ENCODE assay signal across 26 mouse cellular contexts in genomic region chrX:134588261-134588660, GRCm38 (mm10). TPM values are rescaled to one million over a fixed set of nuclear protein-coding genes. Genes with fewer than 3 reads are reported as not detected.
DNase-seq lines count a peak whose midpoint lies in the region; ATAC-seq and TF ChIP-seq lines count a peak whose summit lies in the region.
"Had no signal": no experiment of that assay in that cellular context is flagged by ENCODE, and none has a peak within 500 bp of the region (broad histone marks: within the 10 kb centered on the region; RNA-seq: fewer than 3 reads in every experiment).

No protein-coding gene starts in this region.

- peak; percentile 74 for DNase-seq in 3T3-L1 (ENCODE audit: low read depth, low spot score)
- DNase-seq in CH12.LX (ENCODE audit: extremely low read depth), result no peak
- no peak for DNase-seq in ES-E14 (ENCODE audit: low read depth, low spot score)
- peak; percentile 57 for DNase-seq in NIH3T3 (ENCODE audit: low read depth)
- no peak for DNase-seq in right cerebral cortex, postnatal 25 days
- no peak for DNase-seq in layer of hippocampus, adult 9-11 months
- no peak for DNase-seq in adrenal gland, postnatal 10 days
- DNase-seq: adrenal gland, adult 8-10 months; adrenal gland, postnatal 36 days; cerebellum, adult 2 months; cerebellum, postnatal 10 days; cerebellum, postnatal 36 days; embryo, embryonic 11 days; gastrocnemius, postnatal 10 days; gastrocnemius, postnatal 36 days had no signal

- no peak for ATAC-seq in megakaryocyte progenitor cell, adult 5-6 weeks (replicated peaks; ENCODE audit: poor library complexity)
- ATAC-seq: forebrain, embryonic 15.5 days; intestine, postnatal 0 days; Patski had no signal

- H3K9me3 ChIP-seq in CH12.LX (replicated peaks; ENCODE audit: low read length), result no peaks in the 10 kb centered on the region
- no peaks in the 10 kb centered on the region for H3K9me3 ChIP-seq in ES-E14 (ENCODE audit: control insufficient read depth, insufficient read depth, low read depth, low read length)
- H3K9me3 ChIP-seq: embryonic facial prominence, embryonic 10.5 days; embryonic facial prominence, embryonic 13.5 days; forebrain, embryonic 12.5 days; forebrain, embryonic 15.5 days; hindbrain, embryonic 12.5 days; hindbrain, embryonic 15.5 days had no signal

- TF ChIP-seq RAD21 in CH12.LX (IDR thresholded peaks at IDR 0.05; ENCODE audit: low read depth, low read length), result no peak

- H3K36me3 ChIP-seq in CH12.LX (replicated peaks in 1 of 2; ENCODE audit: control insufficient read depth in 1 of 2, insufficient read depth in 1 of 2, low read length in 1 of 2), result peaks cover 13 to 16% of the 10 kb centered on the region in 2 experiments
- H3K36me3 ChIP-seq in ES-E14 (ENCODE audit: control insufficient read depth, insufficient read depth, low read length, poor library complexity, severe bottlenecking), result peaks cover 12% of the 10 kb centered on the region

- H3K27ac ChIP-seq in CH12.LX (ENCODE audit: insufficient read depth, low read depth), result no peak overlapping the region
- no peak overlapping the region; the same call in 1 of the 2 replicates for H3K27ac ChIP-seq in ES-E14 (ENCODE audit: insufficient read depth, low read depth, low read length, poor library complexity, severe bottlenecking)
- H3K27ac ChIP-seq: embryonic facial prominence, embryonic 10.5 days; embryonic facial prominence, embryonic 13.5 days; forebrain, embryonic 12.5 days; forebrain, embryonic 15.5 days; hindbrain, embryonic 12.5 days; hindbrain, embryonic 15.5 days had no signal

- peak overlapping the region; percentile 29; the same call in 1 of the 2 replicates for H3K4me2 ChIP-seq in CH12.LX (ENCODE audit: insufficient read depth, low read depth, poor library complexity, severe bottlenecking)
- H3K4me2 ChIP-seq: forebrain, embryonic 12.5 days; forebrain, embryonic 15.5 days; heart, embryonic 11.5 days; hindbrain, embryonic 12.5 days; hindbrain, embryonic 15.5 days had no signal

- peaks cover 18% of the 10 kb centered on the region for H3K79me2 ChIP-seq in CH12.LX (replicated peaks; ENCODE audit: control insufficient read depth, extremely low read depth, insufficient read depth, poor library complexity, severe bottlenecking)

- in situ Hi-C loops in CH12.LX (cut with MboI; ENCODE audit: low pct_ligation_motif_present, low pct_unique_long_range_greater_than_20kb, low sequenced_read_pairs) (no loop called here), ES-E14 (cut with MboI; ENCODE audit: low sequenced_read_pairs in 2 of 2, unreplicated experiment in 2 of 2) (no loop called here)

- H3K4me1 ChIP-seq in CH12.LX (ENCODE audit: control insufficient read depth in 1 of 2, insufficient read depth in 2 of 2) (peaks cover 0 to 7% of the 10 kb centered on the region in 2 experiments; a peak in 1 of 4 replicates), ES-E14 (ENCODE audit: control insufficient read depth in 2 of 2, insufficient read depth in 2 of 2, low read length in 2 of 2, poor library complexity in 1 of 2) (no peaks in the 10 kb centered on the region)

- TF ChIP-seq POLR2A in CH12.LX (IDR thresholded peaks at IDR 0.05; ENCODE audit: low read depth, low read length), result no peak

- H3K9ac ChIP-seq in CH12.LX (ENCODE audit: insufficient read depth, low read depth) (peak overlapping the region; percentile 90; the same call in 1 of the 2 replicates), ES-E14 (ENCODE audit: insufficient read depth, low read depth, low read length, poor library complexity, severe bottlenecking) (peak overlapping the region; percentile 50; the same call in 1 of the 2 replicates)
- H3K9ac ChIP-seq: embryonic facial prominence, embryonic 13.5 days; forebrain, embryonic 12.5 days; forebrain, embryonic 15.5 days; hindbrain, embryonic 12.5 days; hindbrain, embryonic 15.5 days had no signal

- dilution Hi-C loops in CH12.LX (cut with MboI; ENCODE audit: extremely low pct_ligation_motif_present, extremely low pct_unique_long_range_greater_than_20kb, low sequenced_read_pairs), result no loop called here

- no peak for TF ChIP-seq EP300 in CH12.LX (IDR thresholded peaks at IDR 0.05; ENCODE audit: low read length)

- no peaks in the 10 kb centered on the region for H3K27me3 ChIP-seq in CH12.LX (replicated peaks)
- H3K27me3 ChIP-seq: forebrain, embryonic 12.5 days; forebrain, embryonic 15.5 days; hindbrain, embryonic 12.5 days; hindbrain, embryonic 15.5 days had no signal

- H3K4me3 ChIP-seq in CH12.LX (replicated peaks in 1 of 3; ENCODE audit: low read depth in 2 of 3, low read length in 2 of 3, poor library complexity in 1 of 3), result no peak overlapping the region
- H3K4me3 ChIP-seq in ES-E14 (ENCODE audit: insufficient read depth in 1 of 2, low read depth in 1 of 2, low read length in 2 of 2, poor library complexity in 1 of 2, severe bottlenecking in 1 of 2), result peak overlapping the region in 1 of 2 experiments; percentile 25; a peak in 1 of 4 replicates
- H3K4me3 ChIP-seq: embryonic facial prominence, embryonic 10.5 days; embryonic facial prominence, embryonic 13.5 days; erythroblast, embryonic 14.5 days; forebrain, embryonic 12.5 days; forebrain, embryonic 15.5 days; hindbrain, embryonic 12.5 days; hindbrain, embryonic 15.5 days had no signal

- no peak for TF ChIP-seq CTCF in CH12.LX (conservative IDR thresholded peaks at IDR 0.05 in 1 of 2, IDR thresholded peaks at IDR 0.05 in 1 of 2; ENCODE audit: low read depth in 2 of 2, low read length in 2 of 2)

TF ChIP-seq in CH12.LX, 34 proteins besides CTCF, POLR2A, EP300 and RAD21:
- no peak for TF ChIP-seq CHD2 (IDR thresholded peaks at IDR 0.05; ENCODE audit: low read length)

TF ChIP-seq in ES-E14, 5 proteins besides CTCF, POLR2A, EP300 and RAD21:
- no peak for TF ChIP-seq ZC3H11A (IDR thresholded peaks at IDR 0.05; ENCODE audit: borderline replicate concordance, low read depth, low read length)
- no peak for TF ChIP-seq HCFC1 (IDR thresholded peaks at IDR 0.05; ENCODE audit: borderline replicate concordance, insufficient read depth, low read length)
- TF ChIP-seq CHD2 (IDR thresholded peaks at IDR 0.05; ENCODE audit: low read depth, low read length), result no peak
- TF ChIP-seq ZNF384 (IDR thresholded peaks at IDR 0.05; ENCODE audit: low read depth, low read length), result no peak
- TF ChIP-seq MAFK (IDR thresholded peaks at IDR 0.05; ENCODE audit: insufficient read depth, low read depth, low read length), result no peak

RNA-seq across cellular contexts. Expression of gene Rpl36a, which starts 2.8 kb away (rescaled TPM):
- total RNA-seq in CH12.LX (2012; rRNA removed), result 2,800 and 2,905 TPM in 2 replicates
- total RNA-seq in CH12.LX (2014; rRNA removed), result 2,352 and 2,700 TPM in 2 replicates
- 869 and 1,197 TPM in 2 replicates for polyA plus RNA-seq in CH12.LX (2012; ENCODE audit: insufficient read length, low read depth)
- 1,690 and 1,886 TPM in 2 replicates for total RNA-seq in ES-E14 (2012; rRNA removed)
- 1,859 and 2,008 TPM in 2 replicates for total RNA-seq in megakaryocyte progenitor cell, adult 5-6 weeks (2015)
- 6,795 and 7,096 TPM in 2 replicates for total RNA-seq in megakaryocyte progenitor cell, adult 5-6 weeks (2017)
- total RNA-seq in adrenal gland, postnatal 10 days (2021), result 100 to 1,000 TPM; 336 to 341 TPM

RNA-seq across cellular contexts. Expression of gene Btk, which starts 4.9 kb away (rescaled TPM):
- 16.2 and 23.2 TPM in 2 replicates for total RNA-seq in CH12.LX (2012; rRNA removed)
- total RNA-seq in CH12.LX (2014; rRNA removed), result 32.9 and 38.1 TPM in 2 replicates
- polyA plus RNA-seq in CH12.LX (2012; ENCODE audit: insufficient read length, low read depth), result 53.4 and 69.0 TPM in 2 replicates
- 0.31 TPM in 1 of 2 replicates, not detected in the other for total RNA-seq in ES-E14 (2012; rRNA removed)
- total RNA-seq in megakaryocyte progenitor cell, adult 5-6 weeks (2015), result 61.0 and 66.6 TPM in 2 replicates
- total RNA-seq in megakaryocyte progenitor cell, adult 5-6 weeks (2017), result 48.4 and 78.0 TPM in 2 replicates
- 1 to 10 TPM; 2.5 to 3.3 TPM for total RNA-seq in adrenal gland, postnatal 10 days (2021)
- polyA plus RNA-seq: Patski had no signal

RNA-seq across cellular contexts. Expression of gene Gla, which starts 12.7 kb away (rescaled TPM):
- total RNA-seq in CH12.LX (2012; rRNA removed), result 6.1 and 6.2 TPM in 2 replicates
- total RNA-seq in CH12.LX (2014; rRNA removed), result 9.1 and 10.3 TPM in 2 replicates
- polyA plus RNA-seq in CH12.LX (2012; ENCODE audit: insufficient read length, low read depth), result 8.6 and 13.3 TPM in 2 replicates
- 17.2 and 26.7 TPM in 2 replicates for total RNA-seq in ES-E14 (2012; rRNA removed)
- 16.3 and 21.0 TPM in 2 replicates for total RNA-seq in megakaryocyte progenitor cell, adult 5-6 weeks (2015)
- 19.6 and 23.2 TPM in 2 replicates for total RNA-seq in megakaryocyte progenitor cell, adult 5-6 weeks (2017)
- total RNA-seq in adrenal gland, postnatal 10 days (2021), result 1 to 10 TPM; 5.4 to 5.8 TPM

RNA-seq across cellular contexts. Expression of gene Hnrnph2, which starts 12.7 kb away (rescaled TPM):
- total RNA-seq in CH12.LX (2012; rRNA removed) (38.2 and 48.9 TPM in 2 replicates), CH12.LX (2014; rRNA removed) (57.3 and 63.8 TPM in 2 replicates), ES-E14 (2012; rRNA removed) (40.6 and 53.6 TPM in 2 replicates)
- polyA plus RNA-seq in CH12.LX (2012; ENCODE audit: insufficient read length, low read depth), result 70.0 and 82.0 TPM in 2 replicates
- 79.0 and 80.6 TPM in 2 replicates for total RNA-seq in megakaryocyte progenitor cell, adult 5-6 weeks (2015)
- total RNA-seq in megakaryocyte progenitor cell, adult 5-6 weeks (2017), result 141 and 154 TPM in 2 replicates
- 10 to 100 TPM; 83.6 to 83.9 TPM for total RNA-seq in adrenal gland, postnatal 10 days (2021)

RNA-seq across cellular contexts. Expression of gene Timm8a1, which starts 46.6 kb away (rescaled TPM):
- total RNA-seq in CH12.LX (2012; rRNA removed), result 48.2 and 74.8 TPM in 2 replicates
- 216 and 251 TPM in 2 replicates for total RNA-seq in CH12.LX (2014; rRNA removed)
- 145 and 152 TPM in 2 replicates for polyA plus RNA-seq in CH12.LX (2012; ENCODE audit: insufficient read length, low read depth)
- 20.2 and 42.4 TPM in 2 replicates for total RNA-seq in ES-E14 (2012; rRNA removed)
- 126 and 133 TPM in 2 replicates for total RNA-seq in megakaryocyte progenitor cell, adult 5-6 weeks (2015)
- total RNA-seq in megakaryocyte progenitor cell, adult 5-6 weeks (2017), result 147 and 157 TPM in 2 replicates
- 10 to 100 TPM; 52.9 to 58.0 TPM for total RNA-seq in adrenal gland, postnatal 10 days (2021)

Comparison
In these comparisons a context has a peak if more than half of its experiments do, and no peak if none do; other contexts are left out.
1. DNase-seq: peak in 3T3-L1 (single experiment) and NIH3T3 (single experiment); none in CH12.LX (single experiment), ES-E14 (single experiment), right cerebral cortex, postnatal 25 days (single experiment), layer of hippocampus, adult 9-11 months (single experiment) and adrenal gland, postnatal 10 days (single experiment).